Mouse (Mus musculus) liver, adult 2 months (tissue): Measurements from ENCODE around the gene Tmem267. TPM values are rescaled to one million over a fixed set of nuclear protein-coding genes. Genes with fewer than 3 reads are reported as not detected.

Experiments used
- DNase-seq: peaks from one replicate; pipeline ENCODE4 v3.0.0-alpha.2; 2011; ENCODE audit warnings: low read depth, low spot score; ENCODE audit errors: extremely low read depth
- H3K27ac ChIP-seq: fragments of 200-500 bp; replicated peaks from 2 replicates; pipeline ENCODE4 v1.5.1; 2012; ENCODE audit warnings: low read depth, mild to moderate bottlenecking, control low read depth, inconsistent platforms, low read length; ENCODE audit not compliant: insufficient read depth
- H3K27me3 ChIP-seq: fragments of 200-500 bp; 2 replicates; pipeline ENCODE4 v1.6.1; 2012; ENCODE audit warnings: mild to moderate bottlenecking, moderate library complexity, low read length, inconsistent platforms; ENCODE audit not compliant: control insufficient read depth, insufficient read depth
- H3K36me3 ChIP-seq: fragments of 200-500 bp; 2 replicates; pipeline ENCODE4 v1.6.1; 2012; ENCODE audit warnings: low read length, inconsistent platforms; ENCODE audit not compliant: control insufficient read depth, insufficient read depth
- H3K4me1 ChIP-seq: fragments of 200-500 bp; 2 replicates; pipeline ENCODE4 v1.6.1; 2011; ENCODE audit warnings: low read length; ENCODE audit not compliant: control insufficient read depth, insufficient read depth
- H3K4me3 ChIP-seq: fragments of 200-500 bp; 2 replicates; pipeline ENCODE4 v1.5.1; 2011; ENCODE audit warnings: low read depth, mild to moderate bottlenecking, control low read depth, low read length, moderate library complexity; ENCODE audit not compliant: insufficient read depth
- H3K79me2 ChIP-seq: fragments of 200-500 bp; 2 replicates; pipeline ENCODE4 v1.6.1; 2012; ENCODE audit warnings: inconsistent platforms, mild to moderate bottlenecking, low read length, moderate library complexity; ENCODE audit not compliant: control insufficient read depth, insufficient read depth
- H3K9ac ChIP-seq: fragments of 200-500 bp; 2 replicates; pipeline ENCODE4 v1.6.1; 2012; ENCODE audit warnings: low read depth, mild to moderate bottlenecking, control low read depth, inconsistent platforms, low read length
- CTCF ChIP-seq: fragments of 200-500 bp; IDR thresholded peaks from 2 replicates; pipeline ENCODE4 v1.5.1; 2011; ENCODE audit warnings: low read depth, low read length, control low read depth
- POLR2A ChIP-seq: fragments of 200-500 bp; IDR thresholded peaks from 2 replicates; pipeline ENCODE4 v1.6.1; 2011; ENCODE audit warnings: low read length, control low read depth; ENCODE audit not compliant: insufficient read depth; ENCODE audit errors: extremely low read depth
- WGBS: fragments of 180-500 bp; shearing (Covaris S2); methylation state at CpG from one replicate; pipeline ENCODE4 v1.1.7; 2018; 5-methylcytosine and 5-hydroxymethylcytosine counted together
- polyA plus RNA-seq: library from polyadenylated mRNA; depleted of rRNA; stranded (reverse); fragments of >200 nt; gene quantifications from 2 replicates; pipeline ENCODE4 v1.2.3, GENCODE M21; 2012; rRNA removed
- total RNA-seq: library from RNA; depleted of rRNA; stranded (reverse); fragments of >200 nt; gene quantifications from 2 replicates; pipeline ENCODE4 v1.2.3, GENCODE M21; 2014; rRNA removed

Gene Tmem267
- total and polyA plus RNA-seq, 2 experiments, result 4.4 to 13.4 TPM

GRCm38 (mm10) chr13:119656846-119657416 is 169.1 kb downstream of the Tmem267 start:
- no peaks in the 10 kb centered on the region for H3K4me1 ChIP-seq
- no peaks in the 10 kb centered on the region for H3K27me3 ChIP-seq
- no peak overlapping the region for H3K9ac ChIP-seq
- no peak overlapping the region for H3K27ac ChIP-seq
- no peaks in the 10 kb centered on the region for H3K36me3 ChIP-seq
- TF ChIP-seq POLR2A (no peak), CTCF (no peak)
- WGBS, result 51% methylated on average over 6 of the region's 6 CpGs
- no peak for DNase-seq
- H3K79me2 ChIP-seq, result no peaks in the 10 kb centered on the region
- no peak overlapping the region for H3K4me3 ChIP-seq

Other genes starting within 250 kb of the Tmem267 start
- gene Paip1, start 59.4 kb upstream of the Tmem267 start, total RNA-seq, result 40.9 and 51.3 TPM in 2 replicates
- gene Paip1, start 59.4 kb upstream of the Tmem267 start, polyA plus RNA-seq, result 11.4 and 12.2 TPM in 2 replicates
- 25.9 and 27.1 TPM in 2 replicates for gene 4833420G17Rik, start 25.3 kb upstream of the Tmem267 start, total RNA-seq
- 5.9 and 13.1 TPM in 2 replicates for gene 4833420G17Rik, start 25.3 kb upstream of the Tmem267 start, polyA plus RNA-seq
- gene 3110070M22Rik, start 344 bp downstream of the Tmem267 start, total RNA-seq, result 0.40 and 1.5 TPM in 2 replicates
- gene 3110070M22Rik, start 344 bp downstream of the Tmem267 start, polyA plus RNA-seq, result 0.16 and 1.1 TPM in 2 replicates
- gene Ccl28, start 135.8 kb downstream of the Tmem267 start, total RNA-seq, result 0.18 and 0.20 TPM in 2 replicates
- not detected in 2 replicates for gene Ccl28, start 135.8 kb downstream of the Tmem267 start, polyA plus RNA-seq
- gene Hmgcs1, start 202.3 kb downstream of the Tmem267 start, total RNA-seq, result 350 and 447 TPM in 2 replicates
- 99.8 and 112 TPM in 2 replicates for gene Hmgcs1, start 202.3 kb downstream of the Tmem267 start, polyA plus RNA-seq